Mouse (Mus musculus) intestine, embryonic 14.5 days (tissue): Measurements from ENCODE around the gene Pttg1. TPM values are rescaled to one million over a fixed set of nuclear protein-coding genes. Genes with fewer than 3 reads are reported as not detected.

Experiments used
- ATAC-seq: fragments of 200-750 bp; cut with Nextera tagmentation; replicated peaks from 2 replicates; pipeline ENCODE4 v1.8.0; 2017; ENCODE audit warnings: low read depth, moderate number of reproducible peaks, moderate TSS enrichment, moderate library complexity; ENCODE audit not compliant: low FRiP score, low TSS enrichment
- DNase-seq: peaks from one replicate; pipeline ENCODE4 v3.0.0-alpha.2; 2018; ENCODE audit warnings: low spot score
- H3K27ac ChIP-seq: fragments of 300-500 bp; sonication (generic); 2 replicates; pipeline ENCODE4 v1.5.1; 2014; ENCODE audit warnings: low read depth, mild to moderate bottlenecking, control low read depth
- H3K27me3 ChIP-seq: fragments of 300-500 bp; sonication (generic); replicated peaks from 2 replicates; pipeline ENCODE4 v1.6.1; 2014; ENCODE audit warnings: low read length, control low read depth; ENCODE audit not compliant: control insufficient read depth, insufficient read depth
- H3K36me3 ChIP-seq: fragments of 300-500 bp; sonication (generic); 2 replicates; pipeline ENCODE4 v1.6.1; 2014; ENCODE audit warnings: low read length, control low read depth; ENCODE audit not compliant: control insufficient read depth, insufficient read depth
- H3K4me1 ChIP-seq: fragments of 300-500 bp; sonication (generic); replicated peaks from 2 replicates; pipeline ENCODE4 v1.6.1; 2014; ENCODE audit warnings: low read length, control low read depth, mixed read lengths; ENCODE audit not compliant: control insufficient read depth, insufficient read depth
- H3K4me2 ChIP-seq: fragments of 300-500 bp; sonication (generic); 2 replicates; pipeline ENCODE4 v1.6.1; 2014; ENCODE audit warnings: low read length
- H3K4me3 ChIP-seq: fragments of 300-500 bp; sonication (generic); 2 replicates; pipeline ENCODE4 v1.5.1; 2014; ENCODE audit warnings: low read depth, low read length, control low read depth, mixed read lengths
- H3K9ac ChIP-seq: fragments of 300-500 bp; sonication (generic); 2 replicates; pipeline ENCODE4 v1.6.1; 2014; ENCODE audit warnings: mild to moderate bottlenecking, low read length
- H3K9me3 ChIP-seq: fragments of 300-500 bp; sonication (generic); 2 replicates; pipeline ENCODE4 v1.6.1; 2016; ENCODE audit warnings: low read length, control low read depth; ENCODE audit not compliant: control insufficient read depth
- WGBS: fragments of 180-500 bp; shearing (Covaris S2); extraction: QIAGEN DNeasy Blood & Tissue Kit; methylation state at CpG from one replicate; pipeline ENCODE4 v1.1.7; 2014; 5-methylcytosine and 5-hydroxymethylcytosine counted together
- polyA plus RNA-seq: library from polyadenylated mRNA; unstranded; fragments of >200 nt; fragmentation: Nextera tagmentation; extraction: Ambion mirVana; gene quantifications from 2 replicates; pipeline ENCODE4 v1.2.1, GENCODE M21; 2014

Gene Pttg1
- polyA plus RNA-seq, 1 experiment from 2014 or later = 70.7 TPM

- Histone ChIP-seq H3K4me3 (no peak overlapping the region), H3K4me1 (no peaks in the 10 kb centered on the region), H3K9me3 (no peaks in the 10 kb centered on the region), H3K27me3 (no peaks in the 10 kb centered on the region), H3K36me3 (no peaks in the 10 kb centered on the region), H3K4me2 (no peak overlapping the region), H3K9ac (no peak overlapping the region), H3K27ac (no peak overlapping the region)
- ATAC-seq (no peak), DNase-seq (no peak)
- WGBS = 76% methylated on average over 7 of the region's 7 CpGs
Measured at GRCm38 (mm10) chr11:43396672-43397071, 29.4 kb downstream of the Pttg1 start.

GRCm38 (mm10) chr11:43396246-43396645 is 29.8 kb downstream of the Pttg1 start:
- Histone ChIP-seq H3K4me1 (no peaks in the 10 kb centered on the region), H3K4me3 (no peak overlapping the region), H3K9me3 (no peaks in the 10 kb centered on the region), H3K36me3 (no peaks in the 10 kb centered on the region), H3K27ac (no peak overlapping the region), H3K4me2 (no peak overlapping the region), H3K9ac (no peak overlapping the region), H3K27me3 (no peaks in the 10 kb centered on the region)
- ATAC-seq (no peak), DNase-seq (no peak)
- WGBS = 83% methylated on average over 4 of the region's 4 CpGs

GRCm38 (mm10) chr11:43395073-43395948 is 30.7 kb downstream of the Pttg1 start:
- 74% methylated on average over 14 of the region's 14 CpGs for WGBS
- Histone ChIP-seq H3K9ac (no peak overlapping the region), H3K4me1 (no peaks in the 10 kb centered on the region), H3K4me2 (no peak overlapping the region), H3K27ac (no peak overlapping the region), H3K9me3 (no peaks in the 10 kb centered on the region), H3K36me3 (no peaks in the 10 kb centered on the region), H3K27me3 (no peaks in the 10 kb centered on the region), H3K4me3 (no peak overlapping the region)
- ATAC-seq = no peak
- no peak for DNase-seq

- Histone ChIP-seq H3K9me3 (no peaks in the 10 kb centered on the region), H3K27ac (no peak overlapping the region), H3K4me2 (no peak overlapping the region), H3K4me1 (no peaks in the 10 kb centered on the region), H3K4me3 (no peak overlapping the region), H3K36me3 (no peaks in the 10 kb centered on the region), H3K27me3 (no peaks in the 10 kb centered on the region), H3K9ac (no peak overlapping the region)
- no peak for ATAC-seq
- 83% methylated on average over 4 of the region's 4 CpGs for WGBS
- DNase-seq = no peak
Measured at GRCm38 (mm10) chr11:43393325-43393724, 32.7 kb downstream of the Pttg1 start.

GRCm38 (mm10) chr11:43392757-43393156 is 33.3 kb downstream of the Pttg1 start:
- Histone ChIP-seq H3K4me3 (no peak overlapping the region), H3K9ac (no peak overlapping the region), H3K27ac (no peak overlapping the region), H3K9me3 (no peaks in the 10 kb centered on the region), H3K4me2 (no peak overlapping the region), H3K4me1 (no peaks in the 10 kb centered on the region), H3K27me3 (no peaks in the 10 kb centered on the region), H3K36me3 (no peaks in the 10 kb centered on the region)
- WGBS = 18% methylated on average over 2 of the region's 2 CpGs
- ATAC-seq (no peak), DNase-seq (no peak)

GRCm38 (mm10) chr11:43389118-43389517 is 36.9 kb downstream of the Pttg1 start:
- no peaks in the 10 kb centered on the region for H3K27me3 ChIP-seq
- H3K4me2 ChIP-seq = no peak overlapping the region
- no peaks in the 10 kb centered on the region for H3K9me3 ChIP-seq
- H3K27ac ChIP-seq = no peak overlapping the region
- no peaks in the 10 kb centered on the region for H3K36me3 ChIP-seq
- ATAC-seq = no peak
- H3K9ac ChIP-seq = no peak overlapping the region
- WGBS = 87% methylated on average over 7 of the region's 7 CpGs
- no peak overlapping the region for H3K4me3 ChIP-seq
- H3K4me1 ChIP-seq = no peaks in the 10 kb centered on the region; the same call in 1 of the 2 replicates
- DNase-seq = peak; percentile 25

- Histone ChIP-seq H3K4me3 (no peak overlapping the region), H3K4me1 (no peaks in the 10 kb centered on the region; the same call in 1 of the 2 replicates), H3K9ac (no peak overlapping the region), H3K27ac (no peak overlapping the region), H3K27me3 (no peaks in the 10 kb centered on the region), H3K9me3 (no peaks in the 10 kb centered on the region), H3K4me2 (no peak overlapping the region), H3K36me3 (no peaks in the 10 kb centered on the region)
- peak; percentile 37 for DNase-seq
- 77% methylated on average over 21 of the region's 21 CpGs for WGBS
- no peak for ATAC-seq
Measured at GRCm38 (mm10) chr11:43388122-43389097, 37.6 kb downstream of the Pttg1 start.

GRCm38 (mm10) chr11:43387004-43387880 is 38.8 kb downstream of the Pttg1 start:
- no peak for ATAC-seq
- H3K27me3 ChIP-seq = no peaks in the 10 kb centered on the region
- WGBS = 91% methylated on average over 14 of the region's 14 CpGs

More at GRCm38 (mm10) chr11:43387004-43387880, 38.8 kb downstream of the Pttg1 start:
- Histone ChIP-seq H3K9ac (no peak overlapping the region), H3K27ac (no peak overlapping the region), H3K9me3 (no peaks in the 10 kb centered on the region), H3K4me3 (no peak overlapping the region), H3K4me1 (no peaks in the 10 kb centered on the region; the same call in 1 of the 2 replicates), H3K4me2 (no peak overlapping the region), H3K36me3 (no peaks in the 10 kb centered on the region)
- DNase-seq = peak; percentile 43
